Mouse (Mus musculus) embryo, embryonic 9.5 days (tissue): ENCODE data around the gene Rufy2.
A peak's percentile ranks its signal among the peaks of the same experiment; 100 is the strongest.
"Not testable (repeated sequence)": the region's sequence is repeated elsewhere in the genome, so short reads cannot be mapped to it uniquely, and the experiment has no call there.

Experiments used
- DNase-seq: peaks from one replicate; pipeline ENCODE4 v3.0.0-alpha.2; 2017; ENCODE audit errors: extremely low spot score

Gene Rufy2

GRCm38 (mm10) chr10:63051267-63051666 is 71.2 kb downstream of the Rufy2 start:
- DNase-seq: no peak

GRCm38 (mm10) chr10:63052011-63052410 is 72.0 kb downstream of the Rufy2 start:
- no peak for DNase-seq

- DNase-seq: no peak
Observed at GRCm38 (mm10) chr10:63053007-63053406, 73.0 kb downstream of the Rufy2 start.

- DNase-seq: not testable (repeated sequence)
Observed at GRCm38 (mm10) chr10:63054071-63054470, 74.0 kb downstream of the Rufy2 start.

GRCm38 (mm10) chr10:63054586-63054985 is 74.6 kb downstream of the Rufy2 start:
- no peak for DNase-seq

GRCm38 (mm10) chr10:63056966-63057750 is 77.1 kb downstream of the Rufy2 start:
- peak; percentile 29 for DNase-seq

- DNase-seq: no peak
Observed at GRCm38 (mm10) chr10:63059862-63060261, 79.8 kb downstream of the Rufy2 start, which contains the start of gene Pbld1. Pbld1 (plus strand) TSS chr10:63060162.

- DNase-seq: no peak
Observed at GRCm38 (mm10) chr10:63060406-63060805, 80.4 kb downstream of the Rufy2 start.

- DNase-seq: no peak
Observed at GRCm38 (mm10) chr10:63061266-63061665, 81.2 kb downstream of the Rufy2 start.

GRCm38 (mm10) chr10:63062696-63063095 is 82.7 kb downstream of the Rufy2 start:
- no peak for DNase-seq

- DNase-seq: no peak
Observed at GRCm38 (mm10) chr10:63063365-63063764, 83.3 kb downstream of the Rufy2 start.

GRCm38 (mm10) chr10:63064516-63064915 is 84.5 kb downstream of the Rufy2 start:
- no peak for DNase-seq

- DNase-seq: no peak
Observed at GRCm38 (mm10) chr10:63065561-63065960, 85.5 kb downstream of the Rufy2 start.

- peak; percentile 76 for DNase-seq
Observed at GRCm38 (mm10) chr10:63065988-63066387, 86.0 kb downstream of the Rufy2 start.
